Mouse (Mus musculus): Measurements from ENCODE around the gene Prl6a1. TPM values are rescaled to one million over a fixed set of nuclear protein-coding genes. Genes with fewer than 3 reads are reported as not detected.

The Prl6a1 gene
- not detected in 2 replicates for polyA plus RNA-seq (2014; fragmentation: Nextera tagmentation; extraction: Ambion mirVana)

DNA sequence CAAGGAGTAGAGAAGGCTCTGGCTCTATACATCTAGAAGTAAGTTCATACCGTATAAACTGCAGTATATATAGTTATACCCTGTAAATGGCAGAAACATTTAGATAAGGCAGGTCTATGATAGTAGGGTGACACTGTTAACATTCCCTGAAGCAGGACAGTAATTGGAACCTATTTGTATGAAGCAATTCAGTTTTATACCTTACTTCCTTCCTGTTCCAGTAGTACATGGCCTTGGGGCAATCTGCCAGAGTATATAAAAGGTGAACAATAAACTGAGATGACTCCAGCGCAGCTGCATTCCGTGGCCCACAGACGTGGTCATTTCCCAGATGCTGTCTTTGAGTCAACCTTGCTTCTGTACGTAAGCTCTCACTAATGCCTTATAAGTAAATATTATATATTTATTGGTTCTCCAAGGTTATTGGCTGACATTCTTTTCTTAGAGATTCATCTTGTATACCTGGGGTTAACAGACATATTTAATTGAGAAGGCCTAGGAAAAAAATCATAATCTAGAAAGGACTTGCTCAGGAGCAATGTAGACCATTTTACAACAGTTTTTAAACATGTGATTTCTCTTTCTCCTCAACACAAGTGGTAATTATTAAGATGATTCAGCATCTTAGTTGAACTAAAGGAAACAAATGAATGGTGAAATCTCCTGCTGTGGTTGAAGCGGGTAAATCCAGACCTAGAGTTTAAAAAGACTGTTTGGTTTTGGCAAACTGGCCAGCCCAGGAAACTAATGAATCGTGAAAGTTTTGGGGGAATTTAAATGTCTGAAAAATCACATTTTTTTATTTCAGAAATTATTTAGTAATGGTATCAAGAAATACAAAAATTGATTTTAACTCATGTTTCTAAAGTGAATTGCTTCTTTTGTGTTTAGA, at the start of gene Prl6a1:
TSS of gene Prl6a1 (plus strand) at position 294 of the 892 bp plus-strand sequence.
- no peak within 1 kb of the TSS for H3K27ac ChIP-seq (ENCODE audit: low read depth)
- H3K9ac ChIP-seq (ENCODE audit: low read length): no peak within 1 kb of the TSS
- WGBS: 74% methylated on average over 7 of the region's 7 CpGs
- H3K4me3 ChIP-seq (ENCODE audit: low read depth, low read length): no peak within 1 kb of the TSS
- ATAC-seq (replicated peaks; ENCODE audit: low FRiP score, low TSS enrichment, low read depth) (0 out of 2 replicates have a peak, but pooled peaks have one; percentile 27), DNase-seq (ENCODE audit: low spot score) (no peak)
- H3K27me3 ChIP-seq (replicated peaks; ENCODE audit: control insufficient read depth, insufficient read depth, low read length): no peaks in the 10 kb centered on the region
- H3K4me2 ChIP-seq (ENCODE audit: low read length): no peak within 1 kb of the TSS
- H3K9me3 ChIP-seq (ENCODE audit: control insufficient read depth, low read length): no peaks in the 10 kb centered on the region
- no peaks in the 10 kb centered on the region for H3K36me3 ChIP-seq (ENCODE audit: control insufficient read depth, insufficient read depth, low read length)
- H3K4me1 ChIP-seq (replicated peaks; ENCODE audit: control insufficient read depth, insufficient read depth, low read length): no peaks in the 10 kb centered on the region

GRCm38 (mm10) chr13:27334989-27335388, 22.6 kb downstream of the Prl6a1 start:
- Histone ChIP-seq H3K9ac (ENCODE audit: low read length) (no peak overlapping the region), H3K4me1 (replicated peaks; ENCODE audit: control insufficient read depth, insufficient read depth, low read length) (no peaks in the 10 kb centered on the region), H3K27me3 (replicated peaks; ENCODE audit: control insufficient read depth, insufficient read depth, low read length) (no peaks in the 10 kb centered on the region), H3K9me3 (ENCODE audit: control insufficient read depth, low read length) (no peaks in the 10 kb centered on the region), H3K4me3 (ENCODE audit: low read depth, low read length) (no peak overlapping the region), H3K4me2 (ENCODE audit: low read length) (no peak overlapping the region), H3K36me3 (ENCODE audit: control insufficient read depth, insufficient read depth, low read length) (no peaks in the 10 kb centered on the region), H3K27ac (ENCODE audit: low read depth) (no peak overlapping the region)
- ATAC-seq (replicated peaks; ENCODE audit: low FRiP score, low TSS enrichment, low read depth) (no peak), DNase-seq (ENCODE audit: low spot score) (no peak)
- WGBS: 95% methylated on average over 1 of the region's 1 CpGs

DNA sequence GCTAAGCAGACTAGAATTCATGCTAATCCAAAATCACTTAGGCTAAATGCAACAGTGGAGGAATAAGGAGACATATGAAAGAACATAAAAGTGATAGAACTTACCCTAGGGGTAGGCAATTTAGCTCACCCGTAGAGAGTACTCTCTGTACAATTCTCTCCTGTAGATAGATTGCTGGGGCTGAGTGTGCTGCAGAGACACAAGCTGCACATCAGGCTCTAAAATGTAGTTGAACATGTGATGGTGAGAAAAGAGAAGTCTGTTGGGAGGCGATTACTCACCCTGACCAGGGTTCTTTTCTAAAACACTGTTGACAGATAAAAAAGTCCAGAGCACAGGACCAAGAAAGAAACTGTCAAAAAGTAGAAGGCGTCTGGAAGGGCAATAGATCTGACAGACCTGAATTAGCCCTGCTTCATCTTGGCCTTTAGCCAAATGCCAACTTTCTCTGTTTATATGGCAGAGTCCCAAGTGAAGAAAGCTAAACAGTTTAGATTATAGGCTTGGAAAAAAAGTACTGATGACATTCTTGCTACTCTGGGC, 30.4 kb downstream of the Prl6a1 start:
- Histone ChIP-seq H3K4me1 (replicated peaks; ENCODE audit: control insufficient read depth, insufficient read depth, low read length) (peaks cover 3% of the 10 kb centered on the region; the same call in 1 of the 2 replicates), H3K27me3 (replicated peaks; ENCODE audit: control insufficient read depth, insufficient read depth, low read length) (no peaks in the 10 kb centered on the region), H3K9ac (ENCODE audit: low read length) (no peak overlapping the region), H3K9me3 (ENCODE audit: control insufficient read depth, low read length) (no peaks in the 10 kb centered on the region), H3K4me2 (ENCODE audit: low read length) (no peak overlapping the region), H3K36me3 (ENCODE audit: control insufficient read depth, insufficient read depth, low read length) (no peaks in the 10 kb centered on the region), H3K4me3 (ENCODE audit: low read depth, low read length) (no peak overlapping the region), H3K27ac (ENCODE audit: low read depth) (no peak overlapping the region)
- DNase-seq (ENCODE audit: low spot score): no peak
- WGBS: 32% methylated on average over 3 of the region's 3 CpGs
- no peak for ATAC-seq (replicated peaks; ENCODE audit: low FRiP score, low TSS enrichment, low read depth)

DNA sequence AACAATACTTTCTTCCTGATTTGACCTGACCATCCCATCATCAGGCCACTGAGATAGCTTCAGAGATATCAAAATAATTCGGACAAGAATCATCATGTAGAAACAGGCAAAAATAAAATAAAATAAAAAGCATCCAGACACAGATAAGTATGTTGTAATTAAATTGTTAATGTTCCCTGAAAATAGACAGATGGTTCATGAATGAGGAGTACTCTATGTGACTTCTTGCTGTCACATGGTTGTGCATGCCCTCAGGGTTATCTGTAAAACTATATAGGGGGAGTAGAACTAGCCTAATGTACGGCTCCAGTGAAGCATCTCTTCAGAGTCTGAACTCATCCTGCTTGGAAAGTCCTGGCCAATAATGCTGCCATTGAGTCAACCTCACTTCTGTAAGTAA, 32.9 kb downstream of the Prl6a1 start, which contains the start of gene Prl8a2:
TSS of gene Prl8a2 (plus strand) at position 301 of the 400 bp plus-strand sequence.
- H3K27me3 ChIP-seq (replicated peaks; ENCODE audit: control insufficient read depth, insufficient read depth, low read length): no peaks in the 10 kb centered on the region
- H3K4me1 ChIP-seq (replicated peaks; ENCODE audit: control insufficient read depth, insufficient read depth, low read length): peaks cover 3% of the 10 kb centered on the region; the same call in 1 of the 2 replicates
- H3K4me3 ChIP-seq (ENCODE audit: low read depth, low read length): no peak within 1 kb of the TSS
- no peak for DNase-seq (ENCODE audit: low spot score)
- ATAC-seq (replicated peaks; ENCODE audit: low FRiP score, low TSS enrichment, low read depth): no peak
- no peaks in the 10 kb centered on the region for H3K9me3 ChIP-seq (ENCODE audit: control insufficient read depth, low read length)
- WGBS: 79% methylated on average over 2 of the region's 2 CpGs
- H3K9ac ChIP-seq (ENCODE audit: low read length): no peak within 1 kb of the TSS
- H3K4me2 ChIP-seq (ENCODE audit: low read length): no peak within 1 kb of the TSS
- H3K27ac ChIP-seq (ENCODE audit: low read depth): no peak within 1 kb of the TSS
- H3K36me3 ChIP-seq (ENCODE audit: control insufficient read depth, insufficient read depth, low read length): no peaks in the 10 kb centered on the region

Other genes with a start within 250 kb of the Prl6a1 start
- gene Prl3d1, start 218.4 kb upstream of the Prl6a1 start, polyA plus RNA-seq (2014; fragmentation: Nextera tagmentation; extraction: Ambion mirVana): not detected in 2 replicates
- not detected in 2 replicates for gene Prl3d2, start 190.9 kb upstream of the Prl6a1 start, polyA plus RNA-seq (2014; fragmentation: Nextera tagmentation; extraction: Ambion mirVana)
- gene Prl3d3, start 155.8 kb upstream of the Prl6a1 start, polyA plus RNA-seq (2014; fragmentation: Nextera tagmentation; extraction: Ambion mirVana): not detected in 2 replicates
- gene Prl3c1, start 116.0 kb upstream of the Prl6a1 start, polyA plus RNA-seq (2014; fragmentation: Nextera tagmentation; extraction: Ambion mirVana): not detected in 2 replicates
- gene Prl3b1, start 70.8 kb upstream of the Prl6a1 start, polyA plus RNA-seq (2014; fragmentation: Nextera tagmentation; extraction: Ambion mirVana): 0.20 TPM in 1 of 2 replicates, not detected in the other
- not detected in 2 replicates for gene Prl3a1, start 53.2 kb upstream of the Prl6a1 start, polyA plus RNA-seq (2014; fragmentation: Nextera tagmentation; extraction: Ambion mirVana)
- gene Prl8a2, start 33.0 kb downstream of the Prl6a1 start, polyA plus RNA-seq (2014; fragmentation: Nextera tagmentation; extraction: Ambion mirVana): not detected in 2 replicates
- not detected in 2 replicates for gene Prl2b1, start 78.2 kb downstream of the Prl6a1 start, polyA plus RNA-seq (2014; fragmentation: Nextera tagmentation; extraction: Ambion mirVana)
- not detected in 2 replicates for gene Prl8a6, start 126.1 kb downstream of the Prl6a1 start, polyA plus RNA-seq (2014; fragmentation: Nextera tagmentation; extraction: Ambion mirVana)
- gene Prl8a8, start 200.6 kb downstream of the Prl6a1 start, polyA plus RNA-seq (2014; fragmentation: Nextera tagmentation; extraction: Ambion mirVana): not detected in 2 replicates